Mouse (Mus musculus) thymus, postnatal 14 days (tissue): Measurements from ENCODE around the gene Ip6k2.
A peak's percentile ranks its signal among the peaks of the same experiment; 100 is the strongest.

Source experiments
- DNase-seq: peaks from one replicate; pipeline ENCODE4 v3.0.0; 2021

Ip6k2 gene

GRCm38 (mm10) chr9:108783548-108784463 lies at the start of gene Ip6k2:
Gene Ip6k2, plus strand, starts transcription at chr9:108783796.
- peak; percentile 98 for DNase-seq

- no peak for DNase-seq
These were observed 49.0 kb upstream of the Ip6k2 start for GRCm38 (mm10) chr9:108734626-108735025.

- DNase-seq = no peak
These were observed 44.4 kb upstream of the Ip6k2 start for GRCm38 (mm10) chr9:108739239-108739638.

GRCm38 (mm10) chr9:108740062-108740461 lies 43.5 kb upstream of the Ip6k2 start:
- DNase-seq = no peak

- DNase-seq = no peak
These were observed 41.5 kb upstream of the Ip6k2 start for GRCm38 (mm10) chr9:108742048-108742447.

- DNase-seq = no peak
These were observed 36.6 kb upstream of the Ip6k2 start for GRCm38 (mm10) chr9:108746876-108747499.

GRCm38 (mm10) chr9:108747694-108748093 lies 35.9 kb upstream of the Ip6k2 start:
- no peak for DNase-seq

GRCm38 (mm10) chr9:108748600-108749183 lies 34.9 kb upstream of the Ip6k2 start:
- no peak for DNase-seq

- no peak for DNase-seq
These were observed 33.0 kb upstream of the Ip6k2 start for GRCm38 (mm10) chr9:108750616-108751015.

- DNase-seq = no peak
These were observed 31.3 kb upstream of the Ip6k2 start for GRCm38 (mm10) chr9:108752142-108752920.

- DNase-seq = peak; percentile 36
These were observed 30.3 kb upstream of the Ip6k2 start for GRCm38 (mm10) chr9:108753326-108753725.

- no peak for DNase-seq
These were observed 29.6 kb upstream of the Ip6k2 start for GRCm38 (mm10) chr9:108753976-108754375.

GRCm38 (mm10) chr9:108754423-108754822 lies 29.2 kb upstream of the Ip6k2 start:
- DNase-seq = no peak

- no peak for DNase-seq
These were observed 26.2 kb upstream of the Ip6k2 start for GRCm38 (mm10) chr9:108757406-108757805.

- no peak for DNase-seq
These were observed 24.5 kb upstream of the Ip6k2 start for GRCm38 (mm10) chr9:108759121-108759520.

- peak; percentile 71 for DNase-seq
These were observed 23.8 kb upstream of the Ip6k2 start for GRCm38 (mm10) chr9:108759805-108760204.

GRCm38 (mm10) chr9:108761561-108761960 lies 22.0 kb upstream of the Ip6k2 start:
- no peak for DNase-seq

- DNase-seq = no peak
These were observed 18.6 kb upstream of the Ip6k2 start for GRCm38 (mm10) chr9:108764971-108765370.

- no peak for DNase-seq
These were observed 7.0 kb upstream of the Ip6k2 start for GRCm38 (mm10) chr9:108776614-108777013.

- DNase-seq = no peak
These were observed 6.3 kb upstream of the Ip6k2 start for GRCm38 (mm10) chr9:108777276-108777675.

- DNase-seq = no peak
These were observed 2.6 kb upstream of the Ip6k2 start for GRCm38 (mm10) chr9:108780959-108781358.

GRCm38 (mm10) chr9:108781891-108782290 lies 1.7 kb upstream of the Ip6k2 start:
- no peak for DNase-seq
